Mouse (Mus musculus) kidney, embryonic 15.5 days (tissue): Measurements from ENCODE around the gene Gm8122. TPM values are rescaled to one million over a fixed set of nuclear protein-coding genes. Genes with fewer than 3 reads are reported as not detected.
"Not testable (repeated sequence)": the region's sequence is repeated elsewhere in the genome, so short reads cannot be mapped to it uniquely, and the experiment has no call there.

Experiments used
- ATAC-seq: fragments of 200-750 bp; cut with Nextera tagmentation; replicated peaks from 2 replicates; pipeline ENCODE4 v1.8.0; 2017; ENCODE audit warnings: moderate TSS enrichment; ENCODE audit not compliant: low FRiP score
- H3K27ac ChIP-seq: fragments of 300-500 bp; sonication (generic); 2 replicates; pipeline ENCODE4 v1.5.1; 2015; ENCODE audit warnings: mild to moderate bottlenecking, inconsistent platforms
- H3K27me3 ChIP-seq: fragments of 300-500 bp; sonication (generic); 2 replicates; pipeline ENCODE4 v1.6.1; 2015; ENCODE audit warnings: inconsistent platforms
- H3K36me3 ChIP-seq: fragments of 300-500 bp; sonication (generic); 2 replicates; pipeline ENCODE4 v1.6.1; 2015; ENCODE audit warnings: inconsistent platforms
- H3K4me1 ChIP-seq: fragments of 300-500 bp; sonication (generic); 2 replicates; pipeline ENCODE4 v1.6.1; 2015; ENCODE audit warnings: inconsistent platforms
- H3K4me2 ChIP-seq: fragments of 300-500 bp; sonication (generic); 2 replicates; pipeline ENCODE4 v1.6.1; 2015; ENCODE audit warnings: moderate library complexity, mild to moderate bottlenecking, inconsistent platforms
- H3K4me3 ChIP-seq: fragments of 300-500 bp; sonication (generic); replicated peaks from 2 replicates; pipeline ENCODE4 v1.5.1; 2015; ENCODE audit warnings: mild to moderate bottlenecking, inconsistent platforms
- H3K9ac ChIP-seq: fragments of 300-500 bp; sonication (generic); 2 replicates; pipeline ENCODE4 v1.6.1; 2015; ENCODE audit warnings: mild to moderate bottlenecking, inconsistent platforms
- H3K9me3 ChIP-seq: fragments of 300-500 bp; sonication (generic); replicated peaks from 2 replicates; pipeline ENCODE4 v1.6.1; 2016; ENCODE audit warnings: inconsistent platforms
- WGBS: fragments of 180-500 bp; shearing (Covaris S2); methylation state at CpG from one replicate; pipeline ENCODE4 v1.1.7; 2015; ENCODE audit warnings: mixed read lengths; 5-methylcytosine and 5-hydroxymethylcytosine counted together
- polyA plus RNA-seq: library from polyadenylated mRNA; unstranded; fragments of >200 nt; fragmentation: Nextera tagmentation; extraction: Ambion mirVana; gene quantifications from 2 replicates; pipeline ENCODE4 v1.2.1, GENCODE M21; 2015

Gene Gm8122
- polyA plus RNA-seq, 1 experiment from 2014 or later = not detected

DNA sequence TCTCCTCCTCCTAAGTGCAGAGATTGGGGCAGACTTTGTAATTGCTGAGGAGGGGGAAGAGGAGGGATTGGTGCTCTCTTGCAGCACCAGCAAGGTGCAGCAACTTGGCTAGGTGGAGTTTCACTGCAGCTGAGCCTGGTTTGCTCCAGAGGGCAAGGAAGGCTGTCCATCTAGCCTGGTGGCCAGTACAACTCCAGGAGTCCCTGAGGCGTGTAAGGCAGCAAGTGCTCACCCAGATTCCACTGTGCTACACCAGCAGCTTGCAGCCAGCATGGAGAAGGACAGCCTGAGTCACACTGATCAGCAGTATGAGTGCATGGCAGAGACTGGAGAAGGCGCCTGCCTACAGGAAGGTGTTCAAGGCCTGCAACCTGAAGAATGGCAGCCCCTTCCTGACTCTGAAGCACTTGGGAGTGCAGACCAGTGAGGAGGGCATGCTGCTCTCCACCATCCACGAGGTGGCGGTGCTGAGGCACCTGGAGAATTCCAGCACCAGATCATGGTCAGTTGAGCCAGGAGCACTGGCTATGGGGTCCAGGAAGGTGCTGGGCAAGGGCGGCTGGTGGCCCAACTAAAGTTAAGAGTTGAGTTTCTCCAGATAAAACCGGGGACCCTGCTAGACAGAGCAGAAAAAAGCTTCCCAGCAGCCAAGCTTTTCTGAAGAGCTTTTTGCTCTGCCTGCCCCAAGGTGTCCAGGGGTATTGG, 15.6 kb upstream of the Gm8122 start:
- not testable (repeated sequence) for H3K9ac ChIP-seq, H3K27me3 ChIP-seq, H3K4me2 ChIP-seq, H3K4me1 ChIP-seq, H3K36me3 ChIP-seq, H3K9me3 ChIP-seq, H3K4me3 ChIP-seq, H3K27ac ChIP-seq, ATAC-seq
- 36% methylated on average over 5 of the region's 6 CpGs for WGBS

DNA sequence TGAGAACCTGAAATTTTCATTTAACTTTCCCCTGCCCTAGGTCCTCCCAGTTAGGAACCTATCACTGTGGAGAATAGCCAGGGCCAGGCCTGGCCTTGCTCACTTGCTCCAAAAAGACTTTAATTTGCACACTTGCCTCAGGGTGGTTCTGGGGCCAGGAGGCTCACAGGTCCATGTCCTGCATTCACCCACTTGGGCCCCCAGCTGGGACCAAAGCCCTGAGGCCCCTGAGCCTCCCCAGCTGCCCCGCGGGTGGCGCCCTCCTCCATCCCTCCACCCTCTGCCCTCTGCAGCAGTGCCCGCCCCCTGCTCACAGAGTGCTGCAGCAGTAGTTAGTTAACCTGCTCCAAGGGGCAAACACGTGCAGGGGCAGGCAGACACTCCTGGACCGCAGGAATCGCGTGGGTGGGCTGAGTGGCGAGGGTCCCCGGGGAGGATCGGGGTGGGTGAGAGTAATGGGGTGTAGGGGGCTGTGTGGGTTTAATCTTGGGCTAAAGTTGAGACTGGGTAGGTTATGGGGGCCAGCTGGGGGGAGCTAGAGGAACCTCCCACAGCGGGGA, 14.6 kb upstream of the Gm8122 start:
- not testable (repeated sequence) for H3K36me3 ChIP-seq
- WGBS = 18% methylated on average over 9 of the region's 12 CpGs
- peak; percentile 40; the same call in 1 of the 2 replicates for ATAC-seq

DNA sequence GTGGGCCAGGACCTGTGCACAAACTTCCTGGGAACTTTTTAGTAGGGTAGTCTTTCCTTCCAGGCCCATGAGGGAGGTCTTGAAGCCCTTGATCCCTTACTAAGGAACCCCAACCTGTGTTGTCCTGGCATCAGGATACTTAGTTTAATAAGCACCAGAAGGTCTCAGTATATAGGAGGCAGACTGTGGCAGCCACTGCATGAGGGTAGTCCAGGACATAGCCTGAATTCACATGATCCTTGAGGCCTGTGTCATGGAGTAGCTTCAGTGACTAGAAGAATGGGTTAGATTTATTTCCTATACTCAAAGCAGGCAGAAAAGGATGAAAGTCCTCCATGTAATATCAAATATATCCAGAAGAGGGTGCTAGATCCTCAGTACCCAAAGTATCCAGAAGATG, 2.7 kb upstream of the Gm8122 start:
- H3K4me2 ChIP-seq, ATAC-seq, H3K9ac ChIP-seq, H3K27ac ChIP-seq, H3K27me3 ChIP-seq, H3K4me1 ChIP-seq, H3K36me3 ChIP-seq, H3K4me3 ChIP-seq, H3K9me3 ChIP-seq: not testable (repeated sequence)

More for the DNA sequence above, 14.6 kb upstream of the Gm8122 start:
- not testable (repeated sequence) for H3K9ac ChIP-seq, H3K27ac ChIP-seq, H3K4me2 ChIP-seq, H3K27me3 ChIP-seq, H3K4me1 ChIP-seq, H3K9me3 ChIP-seq, H3K4me3 ChIP-seq

Other genes starting within 250 kb of the Gm8122 start
- gene Gm8082, start 241.7 kb downstream of the Gm8122 start, polyA plus RNA-seq = not detected in 2 replicates
- not detected in 2 replicates for gene Gm10376, start 219.7 kb downstream of the Gm8122 start, polyA plus RNA-seq
- not detected in 2 replicates for gene Gm8094, start 158.7 kb downstream of the Gm8122 start, polyA plus RNA-seq
- gene Gm8104, start 134.7 kb downstream of the Gm8122 start, polyA plus RNA-seq = not detected in 2 replicates
- not detected in 2 replicates for gene Gm7233, start 55.4 kb downstream of the Gm8122 start, polyA plus RNA-seq
- gene Gm8126, start 23.3 kb upstream of the Gm8122 start, polyA plus RNA-seq = not detected in 2 replicates
- gene Gm9732, start 39.7 kb upstream of the Gm8122 start, polyA plus RNA-seq = not detected in 2 replicates
- gene Gm8127, start 58.5 kb upstream of the Gm8122 start, polyA plus RNA-seq = not detected in 2 replicates
- gene 1700001F09Rik, start 112.5 kb upstream of the Gm8122 start, polyA plus RNA-seq = not detected in 2 replicates
- gene Gm8138, start 181.0 kb upstream of the Gm8122 start, polyA plus RNA-seq = not detected in 2 replicates